Mouse (Mus musculus) skeletal muscle tissue, adult 2 months (tissue): ENCODE data around the gene Oxgr1.

Source experiments
- DNase-seq: peaks from one replicate; pipeline ENCODE4 v3.0.0-alpha.2; 2012; ENCODE audit warnings: low read depth, low spot score

Oxgr1 gene

DNA sequence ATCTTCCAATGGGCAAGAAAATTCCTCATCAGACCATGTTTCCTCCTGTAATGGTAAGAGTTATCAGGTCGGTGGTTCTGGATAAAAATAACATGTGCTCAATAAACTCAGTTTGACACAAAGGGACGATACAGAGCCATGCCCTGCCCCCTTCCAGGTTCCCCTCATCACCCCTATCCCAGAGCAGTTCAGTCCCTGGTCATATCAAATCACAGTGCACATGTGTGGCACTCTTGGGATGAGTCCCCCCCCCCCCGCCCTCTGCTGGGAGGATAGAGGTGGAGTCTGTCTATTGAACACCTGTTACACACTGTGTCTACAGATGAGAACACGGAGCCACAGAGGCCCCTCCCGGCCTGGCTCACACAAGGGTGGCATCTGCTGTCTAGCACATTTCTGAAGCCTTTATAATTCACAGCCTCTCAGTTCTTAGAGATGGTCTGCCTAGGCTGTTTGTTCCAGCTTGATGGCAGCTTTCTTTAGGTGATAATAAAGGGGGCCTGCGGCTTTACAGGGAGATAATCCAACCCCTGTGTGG is 61.5 kb downstream of the Oxgr1 start:
- no peak for DNase-seq
